Mouse (Mus musculus) thymus, adult 2 months (tissue): Measurements from ENCODE around the gene Zbtb8a. TPM values are rescaled to one million over a fixed set of nuclear protein-coding genes. Genes with fewer than 3 reads are reported as not detected.

Source experiments
- DNase-seq: peaks from one replicate; pipeline ENCODE4 v3.0.0; 2021
- H3K27ac ChIP-seq: fragments of 200-500 bp; 2 replicates; pipeline ENCODE4 v1.5.1; 2012; ENCODE audit warnings: low read length, control low read depth; ENCODE audit not compliant: control insufficient read depth, insufficient read depth
- H3K27me3 ChIP-seq: fragments of 200-500 bp; 2 replicates; pipeline ENCODE4 v1.6.1; 2012; ENCODE audit warnings: mild to moderate bottlenecking, low read length, moderate library complexity, mixed read lengths; ENCODE audit not compliant: control insufficient read depth, insufficient read depth
- H3K36me3 ChIP-seq: fragments of 200-500 bp; 2 replicates; pipeline ENCODE4 v1.6.1; 2012; ENCODE audit warnings: mild to moderate bottlenecking, low read length, moderate library complexity; ENCODE audit not compliant: control insufficient read depth, insufficient read depth
- H3K4me1 ChIP-seq: fragments of 200-500 bp; replicated peaks from 2 replicates; pipeline ENCODE4 v1.6.1; 2012; ENCODE audit warnings: low read length; ENCODE audit not compliant: control insufficient read depth, insufficient read depth
- H3K4me3 ChIP-seq: fragments of 200-500 bp; 2 replicates; pipeline ENCODE4 v1.5.1; 2012; ENCODE audit warnings: mild to moderate bottlenecking, low read length, control low read depth, moderate library complexity; ENCODE audit not compliant: control insufficient read depth, insufficient read depth
- CTCF ChIP-seq: fragments of 200-500 bp; IDR thresholded peaks from 2 replicates; pipeline ENCODE4 v1.5.1; 2012; ENCODE audit warnings: mild to moderate bottlenecking, control low read depth, low read length, moderate library complexity, borderline replicate concordance; ENCODE audit not compliant: control insufficient read depth, poor library complexity, insufficient read depth; ENCODE audit errors: extremely low read depth
- POLR2A ChIP-seq: fragments of 200-500 bp; IDR thresholded peaks from 2 replicates; pipeline ENCODE4 v1.6.1; 2012; ENCODE audit warnings: mild to moderate bottlenecking, low read length, control low read depth, moderate library complexity; ENCODE audit not compliant: control insufficient read depth, poor library complexity, insufficient read depth; ENCODE audit errors: extremely low read depth
- WGBS: fragments of 180-500 bp; shearing (Covaris S2); methylation state at CpG from one replicate; pipeline ENCODE4 v1.1.7; 2018; 5-methylcytosine and 5-hydroxymethylcytosine counted together
- polyA plus RNA-seq: library from polyadenylated mRNA; depleted of rRNA; stranded (reverse); fragments of >200 nt; gene quantifications from 2 replicates; pipeline ENCODE4 v1.2.3, GENCODE M21; 2012

The Zbtb8a gene
- polyA plus RNA-seq, 1 experiment = 3.6 TPM

DNA sequence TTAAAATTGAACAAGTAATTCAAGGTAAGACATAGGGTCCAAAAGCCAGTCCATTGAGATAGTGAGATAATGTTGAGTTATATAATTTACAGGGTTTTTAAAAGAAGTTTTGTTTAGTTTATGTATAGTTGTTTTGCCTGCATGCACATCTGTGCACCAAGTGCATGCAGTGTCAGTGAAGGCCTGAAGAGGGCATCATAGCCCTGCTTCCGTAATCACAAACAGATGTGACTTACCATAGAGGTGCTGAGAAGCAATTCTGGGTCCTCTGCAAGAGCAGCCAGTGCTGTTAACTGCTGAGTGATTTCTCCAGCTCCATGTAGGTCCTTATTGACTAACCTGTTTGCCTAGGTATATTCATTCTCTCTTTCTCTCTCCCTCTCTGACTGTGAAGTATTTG is 36.0 kb downstream of the Zbtb8a start:
- H3K4me1 ChIP-seq = no peaks in the 10 kb centered on the region
- no peak overlapping the region for H3K4me3 ChIP-seq
- 91% methylated on average over 1 of the region's 1 CpGs for WGBS
- H3K27me3 ChIP-seq = no peaks in the 10 kb centered on the region
- H3K27ac ChIP-seq = no peak overlapping the region
- peaks cover 21% of the 10 kb centered on the region for H3K36me3 ChIP-seq
- TF ChIP-seq POLR2A (no peak), CTCF (no peak)
- DNase-seq = no peak

DNA sequence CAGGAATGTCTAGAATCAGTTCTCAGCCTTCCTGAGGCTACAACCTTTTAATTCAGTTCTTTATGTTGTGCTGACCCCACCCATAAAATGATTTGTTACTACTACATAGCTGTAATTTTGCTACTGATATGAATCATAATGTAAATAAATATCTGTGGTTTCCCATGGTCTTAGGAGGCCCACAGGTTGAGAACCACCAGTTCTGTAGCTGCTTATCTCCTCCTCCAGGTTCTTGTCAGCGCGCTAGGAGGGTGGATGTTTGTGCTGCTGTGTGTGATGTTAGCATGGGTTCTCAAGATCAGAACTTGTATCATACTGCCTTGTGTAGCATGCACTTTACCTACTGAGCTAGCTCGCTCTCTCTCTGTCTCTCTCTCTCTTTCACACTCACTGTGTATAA is 38.2 kb downstream of the Zbtb8a start:
- Histone ChIP-seq H3K4me3 (no peak overlapping the region), H3K36me3 (peaks cover 21% of the 10 kb centered on the region), H3K27ac (no peak overlapping the region), H3K27me3 (no peaks in the 10 kb centered on the region), H3K4me1 (0 out of 2 replicates have a peak, but pooled peaks cover 2% of the 10 kb centered on the region)
- WGBS = 98% methylated on average over 3 of the region's 3 CpGs
- no peak for DNase-seq
- TF ChIP-seq CTCF (no peak), POLR2A (no peak)

DNA sequence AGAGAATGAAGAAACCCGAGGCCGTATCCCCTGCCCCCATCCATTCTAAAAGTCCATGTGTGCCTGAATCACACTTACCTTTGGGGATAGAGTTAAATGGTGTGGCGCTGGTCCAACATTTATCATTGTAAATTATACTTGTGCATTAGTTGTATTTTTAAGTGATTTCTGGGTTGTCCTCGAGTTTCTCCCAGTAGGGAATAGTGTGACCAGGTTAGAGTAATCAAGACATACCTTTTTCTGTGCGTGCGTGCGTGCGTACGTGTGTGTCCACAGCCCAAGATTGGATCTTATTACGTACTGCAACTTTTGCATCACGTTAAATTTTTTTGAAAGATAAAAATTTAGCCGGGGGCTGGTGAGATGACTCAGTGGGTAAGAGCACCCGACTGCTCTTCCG is 41.6 kb downstream of the Zbtb8a start:
- TF ChIP-seq POLR2A = no peak
- TF ChIP-seq CTCF = no peak
- 45% methylated on average over 14 of the region's 14 CpGs for WGBS
- Histone ChIP-seq H3K36me3 (no peaks in the 10 kb centered on the region; the same call in 1 of the 2 replicates), H3K4me1 (peaks cover 5% of the 10 kb centered on the region), H3K27me3 (no peaks in the 10 kb centered on the region), H3K4me3 (peak overlapping the region; percentile 56), H3K27ac (peak overlapping the region; percentile 93)
- no peak for DNase-seq

DNA sequence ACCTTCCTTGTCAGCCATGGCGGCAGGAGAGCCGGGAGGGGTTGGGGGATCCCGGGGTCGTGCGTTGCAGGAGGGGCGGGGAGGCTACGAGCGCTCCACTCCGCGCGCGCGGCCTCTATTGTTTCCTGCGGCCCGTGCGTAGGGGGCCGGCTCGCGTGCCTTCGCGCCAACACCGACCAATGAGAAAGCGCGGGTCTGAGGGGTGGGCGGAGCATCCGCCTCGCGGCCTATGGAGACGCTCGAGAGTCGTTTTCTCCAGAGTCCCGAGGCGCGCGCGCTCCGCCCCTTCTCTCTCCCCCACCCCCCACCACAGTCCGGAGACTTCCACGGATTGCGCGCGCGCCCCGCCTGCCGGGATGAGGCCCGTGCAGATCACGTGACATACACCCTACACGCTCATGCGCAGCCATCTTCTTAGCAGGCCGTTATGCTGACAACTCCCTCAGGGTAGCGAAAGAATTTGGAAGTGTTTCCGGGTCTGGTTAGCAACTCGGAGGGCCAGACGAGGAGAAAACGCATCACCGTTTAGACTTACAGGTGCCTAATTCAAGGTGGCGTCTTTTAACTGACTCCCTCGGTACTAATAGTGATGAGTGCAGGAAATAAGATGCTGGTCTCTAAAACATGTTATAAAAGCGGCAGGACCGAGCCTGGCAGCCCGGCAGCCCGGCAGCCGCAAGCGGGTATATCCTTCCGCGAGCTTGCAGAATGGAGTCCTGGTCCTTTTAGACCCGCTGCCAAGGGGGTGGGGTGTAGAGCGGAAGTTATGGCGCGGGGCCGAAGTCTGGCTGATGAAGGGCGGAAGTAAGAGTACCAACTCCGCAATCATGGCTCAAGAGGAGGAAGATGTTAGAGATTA is 42.5 kb downstream of the Zbtb8a start, which contains the start of the genes Rbbp4 and Zbtb8os:
Rbbp4 (minus strand) TSS at position 155 of the 859 bp plus-strand sequence.
Zbtb8os (plus strand) TSS at position 480 of the 859 bp plus-strand sequence.
- Histone ChIP-seq H3K36me3 (peaks cover 3% of the 10 kb centered on the region), H3K27ac (peak within 1 kb of the TSS; percentile 93), H3K4me3 (peak within 1 kb of the TSS; percentile 79), H3K27me3 (no peaks in the 10 kb centered on the region), H3K4me1 (peaks cover 5% of the 10 kb centered on the region)
- under 1% methylated on average over 73 of the region's 73 CpGs for WGBS
- peak; percentile 97 for DNase-seq
- TF ChIP-seq POLR2A (peak; percentile 48), CTCF (peak; percentile 13; the same call in 1 of the 2 replicates)

DNA sequence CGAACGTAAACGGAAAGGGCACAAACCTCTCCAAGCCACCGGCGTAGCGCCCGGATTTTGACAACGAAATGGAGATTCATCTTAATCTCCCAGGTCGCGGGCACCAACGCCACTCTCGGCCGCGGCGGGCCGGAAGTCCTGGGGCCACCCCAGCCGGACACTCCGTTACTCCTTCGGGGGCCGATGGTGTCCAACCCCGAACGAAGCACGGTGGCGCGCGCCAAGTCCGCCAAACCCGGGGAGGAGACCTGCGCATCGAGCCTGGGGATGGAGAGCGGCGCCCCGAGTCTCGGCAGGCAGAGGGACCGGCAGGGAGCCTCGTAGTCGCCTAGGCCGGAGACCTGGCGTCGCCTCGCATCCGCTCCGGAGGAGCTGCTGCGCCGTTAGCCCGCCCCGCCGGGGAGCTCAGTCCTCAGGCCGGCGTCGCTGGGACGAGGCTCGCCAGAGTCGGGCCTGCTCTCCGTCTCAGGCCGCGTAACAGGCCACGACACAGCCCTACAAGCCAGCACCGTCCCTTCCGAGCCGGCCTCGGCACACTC is 43.2 kb downstream of the Zbtb8a start:
- H3K27me3 ChIP-seq = no peaks in the 10 kb centered on the region
- no peak for TF ChIP-seq POLR2A
- TF ChIP-seq CTCF = no peak
- under 1% methylated on average over 62 of the region's 62 CpGs for WGBS
- DNase-seq = no peak
- H3K36me3 ChIP-seq = peaks cover 3% of the 10 kb centered on the region
- H3K4me1 ChIP-seq = peaks cover 5% of the 10 kb centered on the region
- peak overlapping the region; percentile 55 for H3K27ac ChIP-seq
- peak overlapping the region; percentile 79 for H3K4me3 ChIP-seq

DNA sequence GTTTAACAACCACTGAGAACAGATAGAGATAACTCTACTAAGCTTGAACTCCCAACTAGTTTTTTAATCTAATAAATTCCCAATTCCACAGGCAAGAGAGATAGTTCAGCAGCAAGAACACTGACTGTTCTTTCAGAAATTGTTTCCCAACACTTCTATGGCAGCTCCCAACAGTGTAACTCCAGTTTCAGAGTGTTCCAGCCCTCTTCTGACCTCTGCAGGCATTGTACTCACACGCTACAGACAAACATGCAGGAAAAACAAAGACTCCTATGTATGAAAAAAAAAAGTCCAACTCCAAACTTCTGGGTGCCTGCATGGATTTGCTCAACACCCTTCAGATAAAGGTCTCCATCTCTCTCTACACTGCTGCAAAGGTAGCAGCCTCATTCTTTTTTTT is 45.1 kb downstream of the Zbtb8a start:
- Histone ChIP-seq H3K4me3 (no peak overlapping the region), H3K27ac (no peak overlapping the region), H3K4me1 (peaks cover 5% of the 10 kb centered on the region), H3K36me3 (peaks cover 20% of the 10 kb centered on the region), H3K27me3 (no peaks in the 10 kb centered on the region)
- TF ChIP-seq CTCF (no peak), POLR2A (no peak)
- no peak for DNase-seq
- WGBS = 74% methylated on average over 1 of the region's 1 CpGs
